Mouse (Mus musculus): ENCODE data around the gene Slc27a5.

DNA sequence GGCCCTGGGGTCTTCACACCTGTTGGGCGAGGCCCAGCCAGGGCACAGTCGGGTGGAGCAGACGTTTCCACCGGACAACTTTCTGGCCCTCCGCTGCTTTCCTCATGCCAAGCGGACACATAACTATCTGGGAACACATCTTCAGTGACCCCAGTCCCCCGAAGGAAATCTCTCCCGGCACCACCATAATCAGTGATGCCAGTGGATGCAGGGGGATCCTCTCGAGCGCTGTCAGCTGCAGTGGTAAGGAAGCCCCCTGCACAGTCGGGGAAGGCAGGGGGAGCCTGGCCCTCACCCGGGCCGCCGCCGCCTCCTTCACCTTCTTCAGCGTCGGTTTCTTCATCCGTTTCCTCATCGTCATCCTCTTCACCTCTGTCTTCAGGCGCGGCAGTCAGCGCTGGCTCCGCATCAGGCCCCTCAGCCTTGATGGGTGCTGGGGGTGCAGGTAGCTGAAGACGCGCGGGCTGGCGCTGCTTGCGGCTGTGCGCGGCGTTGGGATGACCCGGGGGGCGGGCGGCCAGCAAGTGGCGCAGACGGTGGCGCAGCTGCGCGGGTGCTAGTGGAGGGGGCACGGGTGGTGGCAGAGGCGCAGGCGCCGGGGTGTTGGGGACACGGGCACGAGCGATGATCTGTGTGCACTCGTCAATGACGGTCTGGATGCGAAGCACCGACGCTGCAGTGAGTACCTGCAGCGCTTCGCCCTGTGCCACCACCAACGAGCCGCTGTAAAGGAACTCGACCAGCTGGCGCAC, 9.5 kb upstream of the Slc27a5 start:
- TF ChIP-seq CTCF (IDR thresholded peaks at IDR 0.05; ENCODE audit: low read depth, low read length), result no peak
- TF ChIP-seq TAL1 (conservative IDR thresholded peaks at IDR 0.05; ENCODE audit: low read depth, low read length), result no peak

Measured in G1E (cell line).